Mouse (Mus musculus) limb, embryonic 14.5 days (tissue): ENCODE results near the gene Nkx2-3. TPM values are rescaled to one million over a fixed set of nuclear protein-coding genes. Genes with fewer than 3 reads are reported as not detected.

Source experiments
- ATAC-seq: fragments of 200-750 bp; cut with Nextera tagmentation; 2 replicates; pipeline ENCODE4 v1.8.0; 2017; ENCODE audit warnings: low read depth, moderate number of reproducible peaks, moderate TSS enrichment; ENCODE audit not compliant: low FRiP score
- DNase-seq: peaks from one replicate; pipeline ENCODE4 v3.0.0-alpha.2; 2015; ENCODE audit warnings: low spot score
- H3K27ac ChIP-seq: fragments of 300-500 bp; sonication (generic); replicated peaks from 2 replicates; pipeline ENCODE4 v1.5.1; 2014; ENCODE audit warnings: low read depth, mild to moderate bottlenecking, low read length, moderate library complexity, mixed read lengths
- H3K27me3 ChIP-seq: fragments of 300-500 bp; sonication (generic); 2 replicates; pipeline ENCODE4 v1.6.1; 2014; ENCODE audit warnings: low read length, mixed read lengths; ENCODE audit not compliant: control insufficient read depth, insufficient read depth
- H3K36me3 ChIP-seq: fragments of 300-500 bp; sonication (generic); 2 replicates; pipeline ENCODE4 v1.6.1; 2014; ENCODE audit warnings: mild to moderate bottlenecking, low read length, moderate library complexity, mixed read lengths; ENCODE audit not compliant: control insufficient read depth, insufficient read depth
- H3K4me1 ChIP-seq: fragments of 300-500 bp; sonication (generic); 2 replicates; pipeline ENCODE4 v1.6.1; 2014; ENCODE audit warnings: antibody characterized with exemption, low read length, mixed read lengths; ENCODE audit not compliant: control insufficient read depth, insufficient read depth
- H3K4me2 ChIP-seq: fragments of 300-500 bp; sonication (generic); replicated peaks from 2 replicates; pipeline ENCODE4 v1.6.1; 2014; ENCODE audit warnings: low read depth, mild to moderate bottlenecking, low read length, moderate library complexity; ENCODE audit not compliant: severe bottlenecking
- H3K4me3 ChIP-seq: fragments of 300-500 bp; sonication (generic); replicated peaks from 2 replicates; pipeline ENCODE4 v1.5.1; 2014; ENCODE audit warnings: low read length
- H3K9ac ChIP-seq: fragments of 300-500 bp; sonication (generic); 2 replicates; pipeline ENCODE4 v1.6.1; 2014; ENCODE audit warnings: mild to moderate bottlenecking, low read depth, low read length, moderate library complexity; ENCODE audit not compliant: severe bottlenecking
- H3K9me3 ChIP-seq: fragments of 300-500 bp; sonication (generic); 2 replicates; pipeline ENCODE4 v1.6.1; 2016; ENCODE audit warnings: low read length; ENCODE audit not compliant: control insufficient read depth
- POLR2A ChIP-seq: fragments of 200-500 bp; IDR thresholded peaks from 2 replicates; pipeline ENCODE4 v1.8.0; 2012; ENCODE audit warnings: inconsistent platforms, mild to moderate bottlenecking, moderate library complexity, borderline replicate concordance; ENCODE audit not compliant: insufficient read depth, insufficient read length; ENCODE audit errors: extremely low read depth
- WGBS: fragments of 180-500 bp; shearing (Covaris S2); extraction: QIAGEN DNeasy Blood & Tissue Kit; methylation state at CpG from one replicate; pipeline ENCODE4 v1.1.7; 2014; 5-methylcytosine and 5-hydroxymethylcytosine counted together
- polyA plus RNA-seq, 2 experiments: library from polyadenylated mRNA; depleted of rRNA in 1 of 2; stranded (reverse) in 1 of 2; unstranded in 1 of 2; fragments of >200 nt; fragmentation: Nextera tagmentation in 1 of 2; extraction: Ambion mirVana in 1 of 2; gene quantifications; 2 replicates each; pipeline versions ENCODE4 v1.2.1 to v1.2.3; 2012 to 2014

Nkx2-3 gene
- polyA plus RNA-seq, 2 experiments, result not detected

GRCm38 (mm10) chr19:43601440-43601839 lies 10.7 kb upstream of the Nkx2-3 start:
- Histone ChIP-seq H3K4me2 (no peak overlapping the region), H3K27ac (no peak overlapping the region), H3K9me3 (no peaks in the 10 kb centered on the region), H3K36me3 (no peaks in the 10 kb centered on the region), H3K27me3 (peaks cover 100% of the 10 kb centered on the region), H3K9ac (no peak overlapping the region), H3K4me3 (no peak overlapping the region), H3K4me1 (no peaks in the 10 kb centered on the region)
- DNase-seq, result no peak
- WGBS, result 1% methylated on average over 27 of the region's 27 CpGs
- ATAC-seq, result no peak
- TF ChIP-seq POLR2A, result no peak

GRCm38 (mm10) chr19:43601996-43602590 lies 10.0 kb upstream of the Nkx2-3 start:
- Histone ChIP-seq H3K36me3 (no peaks in the 10 kb centered on the region), H3K4me2 (no peak overlapping the region), H3K27me3 (peaks cover 100% of the 10 kb centered on the region), H3K4me3 (no peak overlapping the region), H3K9me3 (no peaks in the 10 kb centered on the region), H3K27ac (no peak overlapping the region), H3K4me1 (no peaks in the 10 kb centered on the region), H3K9ac (no peak overlapping the region)
- DNase-seq (no peak), ATAC-seq (no peak)
- TF ChIP-seq POLR2A, result no peak
- WGBS, result 2% methylated on average over 12 of the region's 12 CpGs

GRCm38 (mm10) chr19:43603521-43603920 lies 8.6 kb upstream of the Nkx2-3 start:
- WGBS, result 0% methylated on average over 5 of the region's 5 CpGs
- DNase-seq (no peak), ATAC-seq (no peak)
- Histone ChIP-seq H3K4me3 (no peak overlapping the region), H3K9me3 (no peaks in the 10 kb centered on the region), H3K4me1 (no peaks in the 10 kb centered on the region), H3K4me2 (no peak overlapping the region), H3K27ac (no peak overlapping the region), H3K36me3 (no peaks in the 10 kb centered on the region), H3K9ac (no peak overlapping the region), H3K27me3 (peaks cover 99% of the 10 kb centered on the region)
- TF ChIP-seq POLR2A, result no peak

- H3K27ac ChIP-seq, result no peak overlapping the region
- no peaks in the 10 kb centered on the region for H3K36me3 ChIP-seq
- H3K9ac ChIP-seq, result no peak overlapping the region
- no peak overlapping the region for H3K4me3 ChIP-seq
- 7% methylated on average over 7 of the region's 7 CpGs for WGBS
- H3K9me3 ChIP-seq, result no peaks in the 10 kb centered on the region
- H3K27me3 ChIP-seq, result peaks cover 97% of the 10 kb centered on the region
- no peak overlapping the region for H3K4me2 ChIP-seq
- H3K4me1 ChIP-seq, result no peaks in the 10 kb centered on the region
- TF ChIP-seq POLR2A, result no peak
- no peak for DNase-seq
- no peak for ATAC-seq
Measured at GRCm38 (mm10) chr19:43604492-43605120, 7.5 kb upstream of the Nkx2-3 start.

GRCm38 (mm10) chr19:43605666-43606551 lies 6.2 kb upstream of the Nkx2-3 start:
- Histone ChIP-seq H3K9ac (no peak overlapping the region), H3K4me2 (no peak overlapping the region), H3K9me3 (no peaks in the 10 kb centered on the region), H3K27ac (no peak overlapping the region), H3K4me3 (no peak overlapping the region), H3K27me3 (peaks cover 97% of the 10 kb centered on the region), H3K4me1 (no peaks in the 10 kb centered on the region), H3K36me3 (no peaks in the 10 kb centered on the region)
- DNase-seq, result no peak
- no peak for ATAC-seq
- 3% methylated on average over 17 of the region's 17 CpGs for WGBS
- TF ChIP-seq POLR2A, result no peak
